Mouse (Mus musculus) macrophage (primary cell): ENCODE data around the gene Foxr1. TPM values are rescaled to one million over a fixed set of nuclear protein-coding genes. Genes with fewer than 3 reads are reported as not detected.

Source experiments
- H3K27ac ChIP-seq: fragments of 350-480 bp; formaldehyde crosslinking; 2 replicates; pipeline ENCODE4 v1.9.0; 2021
- H3K36me3 ChIP-seq: fragments of 350-480 bp; formaldehyde crosslinking; 2 replicates; pipeline ENCODE4 v1.9.0; 2021; ENCODE audit errors: inconsistent target
- H3K4me3 ChIP-seq: fragments of 350-480 bp; formaldehyde crosslinking; 2 replicates; pipeline ENCODE4 v1.9.0; 2021; ENCODE audit errors: inconsistent target
- H3K79me2 ChIP-seq: fragments of 350-480 bp; formaldehyde crosslinking; 2 replicates; pipeline ENCODE4 v1.9.0; 2021; ENCODE audit errors: inconsistent target
- WGBS: methylation state at CpG from one replicate; pipeline ENCODE4 v1.1.7; 2026; ENCODE audit warnings: inconsistent platforms; ENCODE audit not compliant: missing documents; 5-methylcytosine and 5-hydroxymethylcytosine counted together
- polyA plus RNA-seq: library from polyadenylated mRNA; stranded (reverse); fragments of 250-400 nt; gene quantifications from 3 replicates; pipeline ENCODE4 v1.2.4, GENCODE M21; 2018; ENCODE audit warnings: inconsistent platforms

Foxr1 gene
- polyA plus RNA-seq, 1 experiment from 2014 or later, result not detected

DNA sequence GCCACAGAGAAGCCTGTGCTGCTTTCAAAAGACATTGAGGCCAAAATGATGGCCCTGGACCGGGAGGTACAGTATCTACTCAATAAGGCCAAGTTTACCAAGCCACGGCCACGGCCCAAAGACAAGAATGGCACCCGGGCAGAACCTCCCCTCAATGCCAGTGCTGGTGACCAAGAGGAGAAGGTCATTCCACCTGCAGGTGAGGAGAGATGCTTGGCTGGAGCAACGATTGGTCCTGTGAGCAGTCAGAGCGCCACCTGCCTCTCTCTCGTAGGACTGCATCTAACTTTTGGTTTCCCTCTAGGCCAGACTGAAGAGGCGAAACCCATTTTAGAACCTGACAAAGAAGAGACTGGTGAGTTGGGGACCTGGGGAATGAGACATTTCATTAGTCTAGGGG lies 51.7 kb downstream of the Foxr1 start:
- Histone ChIP-seq H3K36me3 (peaks cover 54% of the 10 kb centered on the region), H3K79me2 (no peaks in the 10 kb centered on the region), H3K4me3 (no peak overlapping the region), H3K27ac (no peak overlapping the region)
- WGBS, result 60% methylated on average over 8 of the region's 8 CpGs

DNA sequence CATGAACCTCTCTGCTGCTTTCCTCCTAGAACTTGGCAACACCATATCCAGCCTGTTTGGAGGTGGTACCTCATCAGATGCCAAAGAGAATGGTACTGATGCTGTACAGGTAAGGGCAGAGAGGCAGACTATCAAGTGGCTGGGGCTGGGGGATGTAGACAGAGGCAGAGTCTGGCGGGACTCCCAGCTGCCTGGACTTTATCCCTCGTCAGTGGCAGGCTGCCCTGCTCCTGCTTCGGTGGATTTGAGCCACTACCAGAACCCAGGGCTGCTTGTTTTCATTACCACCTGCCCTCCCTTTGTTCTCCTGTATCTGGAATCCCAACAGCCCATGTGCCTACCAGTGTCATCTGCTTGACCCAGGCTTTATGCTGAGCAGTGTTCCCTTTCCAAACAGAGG lies 53.7 kb downstream of the Foxr1 start:
- WGBS, result 92% methylated on average over 3 of the region's 3 CpGs
- no peaks in the 10 kb centered on the region for H3K79me2 ChIP-seq
- no peak overlapping the region for H3K27ac ChIP-seq
- peaks cover 74% of the 10 kb centered on the region for H3K36me3 ChIP-seq
- no peak overlapping the region for H3K4me3 ChIP-seq

GRCm38 (mm10) chr9:44384596-44384995 lies 56.3 kb downstream of the Foxr1 start:
- WGBS, result 94% methylated on average over 10 of the region's 13 CpGs
- H3K36me3 ChIP-seq, result peaks cover 83% of the 10 kb centered on the region
- H3K4me3 ChIP-seq, result no peak overlapping the region
- no peak overlapping the region for H3K27ac ChIP-seq
- peaks cover 23% of the 10 kb centered on the region for H3K79me2 ChIP-seq

Other genes starting within 250 kb of the Foxr1 start
- 37.9 to 51.2 TPM (median 42.7 TPM) in 3 replicates for gene Cbl, start 207.1 kb downstream of the Foxr1 start, polyA plus RNA-seq
- gene Ccdc153, start 200.5 kb downstream of the Foxr1 start, polyA plus RNA-seq, result not detected in 3 replicates
- not detected in 3 replicates for gene Pdzd3, start 189.7 kb downstream of the Foxr1 start, polyA plus RNA-seq
- 3.3 to 8.7 TPM (median 6.8 TPM) in 3 replicates for gene Nlrx1, start 172.5 kb downstream of the Foxr1 start, polyA plus RNA-seq
- not detected in 3 replicates for gene Abcg4, start 152.5 kb downstream of the Foxr1 start, polyA plus RNA-seq
- gene Hinfp, start 135.5 kb downstream of the Foxr1 start, polyA plus RNA-seq, result 5.9 to 13.1 TPM (median 6.2 TPM) in 3 replicates
- 17.1 to 41.1 TPM (median 22.0 TPM) in 3 replicates for gene C2cd2l, start 120.9 kb downstream of the Foxr1 start, polyA plus RNA-seq
- 30.6 to 40.7 TPM (median 36.3 TPM) in 3 replicates for gene Dpagt1, start 115.1 kb downstream of the Foxr1 start, polyA plus RNA-seq
- 7.9 to 22.2 TPM (median 12.3 TPM) in 3 replicates for gene H2afx, start 106.4 kb downstream of the Foxr1 start, polyA plus RNA-seq
- gene Hmbs, start 96.9 kb downstream of the Foxr1 start, polyA plus RNA-seq, result 22.5 to 38.8 TPM (median 27.1 TPM) in 3 replicates
- 37.9 to 56.3 TPM (median 40.2 TPM) in 3 replicates for gene Vps11, start 79.5 kb downstream of the Foxr1 start, polyA plus RNA-seq
- 49.0 to 86.2 TPM (median 57.6 TPM) in 3 replicates for gene Hyou1, start 61.6 kb downstream of the Foxr1 start, polyA plus RNA-seq
- 4.7 to 13.1 TPM (median 12.6 TPM) in 3 replicates for gene Slc37a4, start 44.3 kb downstream of the Foxr1 start, polyA plus RNA-seq
- gene Rps25, start 34.0 kb downstream of the Foxr1 start, polyA plus RNA-seq, result 1,052 to 1,678 TPM (median 1,580 TPM) in 3 replicates
- 45.6 to 95.6 TPM (median 69.5 TPM) in 3 replicates for gene Trappc4, start 33.5 kb downstream of the Foxr1 start, polyA plus RNA-seq
- 10.3 to 20.3 TPM (median 11.3 TPM) in 3 replicates for gene Ccdc84, start 22.6 kb downstream of the Foxr1 start, polyA plus RNA-seq
- gene Upk2, start 13.8 kb upstream of the Foxr1 start, polyA plus RNA-seq, result not detected in 3 replicates
- gene Bcl9l, start 41.7 kb upstream of the Foxr1 start, polyA plus RNA-seq, result 5.3 to 6.6 TPM (median 6.0 TPM) in 3 replicates
- gene Cxcr5, start 120.7 kb upstream of the Foxr1 start, polyA plus RNA-seq, result 0.09 TPM in 1 of 3 replicates, not detected in the others
- 72.2 to 89.3 TPM (median 77.9 TPM) in 3 replicates for gene Ddx6, start 163.8 kb upstream of the Foxr1 start, polyA plus RNA-seq
- not detected in 3 replicates for gene Treh, start 232.1 kb upstream of the Foxr1 start, polyA plus RNA-seq